Mouse (Mus musculus) urinary bladder, postnatal 4 days (tissue): ENCODE data around the gene Ttn.
"Not testable (repeated sequence)": the region's sequence is repeated elsewhere in the genome, so short reads cannot be mapped to it uniquely, and the experiment has no call there.

Source experiments
- DNase-seq, 2 experiments: peaks; one replicate each; pipeline ENCODE4 v3.0.0; 2021 to 2022; ENCODE audit warnings: low spot score in 2 of 2

Ttn gene

DNA sequence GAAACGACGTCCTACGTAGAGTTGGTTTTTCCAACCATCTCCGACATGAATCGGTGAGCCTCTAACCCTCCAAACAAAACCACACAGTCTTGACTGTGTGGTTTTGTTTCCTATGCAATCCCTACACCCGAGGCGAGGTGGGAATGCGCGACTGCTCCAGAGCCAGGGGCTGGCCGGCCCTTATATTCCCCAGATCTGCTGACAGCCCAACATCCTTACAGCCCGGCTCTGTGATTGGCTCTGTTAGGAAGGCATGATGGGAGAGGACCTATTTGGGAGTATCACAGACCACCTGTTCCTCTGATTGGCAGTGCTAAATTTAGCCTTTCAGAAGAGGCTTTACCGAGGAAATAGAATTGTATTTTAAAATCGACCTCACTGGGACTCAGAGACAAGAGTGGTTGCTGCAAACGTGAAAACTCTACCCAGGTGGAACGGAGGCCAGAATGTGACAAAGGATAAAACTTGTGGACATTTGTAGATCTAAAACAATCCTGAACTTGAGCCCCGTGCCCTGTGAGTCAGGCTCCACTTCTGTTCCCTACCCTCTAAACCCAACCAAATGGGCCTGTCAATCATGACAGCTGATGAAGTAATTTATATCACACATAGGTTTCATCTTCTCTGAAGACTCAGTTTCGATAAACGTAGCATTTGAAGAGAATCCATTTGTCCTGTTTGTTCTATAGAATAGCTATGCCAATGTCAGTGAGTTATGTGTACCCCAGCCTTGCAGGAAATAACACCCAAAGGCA is at the start of gene Ttn:
TSS of gene Ttn (minus strand) at position 157 of the 755 bp plus-strand sequence.
- no peak for DNase-seq

DNA sequence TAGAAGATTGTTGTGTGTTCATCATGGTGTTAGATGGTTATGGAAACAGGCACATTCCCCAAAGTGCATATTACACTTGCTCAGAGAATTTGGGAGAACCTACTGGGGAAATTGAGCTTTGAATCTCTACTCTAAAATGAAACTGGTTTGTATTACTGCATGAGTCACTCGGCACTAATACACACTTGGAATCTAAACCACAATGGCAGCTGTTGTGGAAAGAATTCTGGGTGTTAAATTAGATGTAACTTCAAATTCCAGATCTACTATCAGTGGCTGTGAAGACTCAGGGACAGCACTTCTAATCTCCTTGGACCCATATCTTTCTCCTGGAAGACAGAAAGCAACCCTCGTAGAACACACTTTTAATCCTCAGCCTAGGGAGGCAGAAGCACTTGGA is 38.3 kb upstream of the Ttn start:
- DNase-seq: no peak

DNA sequence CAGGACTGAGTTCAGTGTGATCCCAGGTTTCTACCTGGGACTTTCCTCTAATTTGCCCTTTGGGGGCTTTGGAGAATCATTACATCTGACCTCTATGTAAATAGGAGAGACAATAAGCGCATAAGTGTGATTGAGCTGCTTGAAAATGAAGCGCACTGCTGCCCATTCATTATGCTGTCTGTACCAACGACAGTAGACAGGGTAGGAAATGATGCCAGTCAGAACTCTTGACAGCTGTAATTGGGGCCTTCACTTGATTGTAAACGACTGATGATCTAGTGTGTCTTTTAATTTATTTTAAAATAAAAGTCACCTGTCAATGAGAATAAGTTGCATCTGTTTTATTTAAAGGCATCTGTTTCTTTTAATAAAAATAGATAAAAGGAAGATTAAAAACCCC is 35.4 kb upstream of the Ttn start:
- DNase-seq: no peak

DNA sequence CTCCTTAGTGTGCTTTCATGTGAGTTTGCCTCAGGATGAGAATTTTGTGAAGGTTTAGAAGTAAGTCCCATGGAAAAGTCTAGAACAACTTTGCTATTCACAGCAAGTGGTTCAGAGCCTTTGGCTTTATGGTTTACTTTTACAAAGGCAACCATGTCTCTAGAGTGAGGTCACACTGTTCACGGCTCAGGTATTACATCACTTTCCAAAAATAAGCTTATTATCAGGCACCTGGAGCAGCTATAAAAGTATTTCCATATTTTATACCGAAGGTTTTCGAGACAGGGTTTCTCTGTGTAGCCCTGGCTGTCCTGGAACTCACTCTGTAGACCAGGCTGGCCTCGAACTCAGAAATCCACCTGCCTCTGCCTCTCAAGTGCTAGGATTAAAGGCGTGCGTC is 31.1 kb upstream of the Ttn start:
- DNase-seq: not testable (repeated sequence)

DNA sequence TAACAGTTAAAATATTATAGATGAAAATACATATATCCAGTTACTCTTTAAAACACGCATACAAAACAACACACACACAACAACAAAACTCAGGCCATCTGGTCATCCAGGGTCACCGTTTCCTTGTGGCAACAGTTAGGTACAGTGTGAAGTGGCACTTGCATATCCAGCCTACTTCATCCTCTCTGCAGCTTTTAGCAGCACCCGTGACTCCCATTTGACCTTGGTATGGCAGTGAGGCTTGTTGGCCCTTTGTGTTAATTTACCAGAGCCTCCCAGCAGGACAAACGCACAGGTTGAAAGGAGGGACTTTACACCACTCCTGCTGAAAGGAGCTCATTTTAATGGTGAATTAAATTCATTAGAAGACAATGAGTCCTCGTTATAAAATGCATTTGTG is 29.6 kb upstream of the Ttn start:
- no peak for DNase-seq

DNA sequence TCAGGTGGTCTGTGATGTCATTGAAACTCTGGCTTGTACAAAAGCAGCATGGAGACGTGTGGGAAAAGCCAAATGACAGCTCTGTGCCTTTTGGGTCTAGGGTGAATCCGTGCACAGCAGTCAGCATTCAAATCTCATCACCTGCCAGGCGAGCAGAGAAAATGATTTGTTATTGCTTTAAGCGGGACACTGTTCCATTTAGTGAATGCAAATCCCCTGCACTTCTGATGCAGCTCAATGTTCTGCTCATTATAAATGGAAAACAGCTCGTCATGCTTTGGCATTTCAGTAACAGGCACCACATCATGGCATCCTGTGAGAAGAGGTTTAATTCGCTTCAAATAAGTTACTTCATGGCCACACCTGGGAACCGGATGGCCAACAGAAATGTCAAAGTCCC is 24.7 kb upstream of the Ttn start:
- no peak for DNase-seq

DNA sequence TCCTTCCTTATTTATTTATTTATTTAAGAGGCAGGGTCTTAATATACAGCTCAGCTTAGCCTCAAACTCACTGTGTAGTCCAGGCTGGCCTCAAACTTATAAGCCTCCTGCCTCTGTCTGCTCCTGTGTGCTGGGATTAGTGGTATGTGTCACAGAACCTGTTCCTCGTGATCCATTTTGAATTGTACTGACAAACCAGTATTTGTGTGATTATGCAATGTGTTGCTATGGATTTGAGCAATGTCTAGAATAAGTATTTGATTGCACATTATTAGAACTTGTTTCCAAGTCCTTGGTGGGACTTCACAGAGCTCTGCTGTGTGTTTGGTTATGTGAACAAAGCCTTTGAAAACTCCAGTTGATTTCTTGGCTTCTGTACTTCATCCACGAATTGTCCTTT is 20.8 kb upstream of the Ttn start:
- no peak for DNase-seq

DNA sequence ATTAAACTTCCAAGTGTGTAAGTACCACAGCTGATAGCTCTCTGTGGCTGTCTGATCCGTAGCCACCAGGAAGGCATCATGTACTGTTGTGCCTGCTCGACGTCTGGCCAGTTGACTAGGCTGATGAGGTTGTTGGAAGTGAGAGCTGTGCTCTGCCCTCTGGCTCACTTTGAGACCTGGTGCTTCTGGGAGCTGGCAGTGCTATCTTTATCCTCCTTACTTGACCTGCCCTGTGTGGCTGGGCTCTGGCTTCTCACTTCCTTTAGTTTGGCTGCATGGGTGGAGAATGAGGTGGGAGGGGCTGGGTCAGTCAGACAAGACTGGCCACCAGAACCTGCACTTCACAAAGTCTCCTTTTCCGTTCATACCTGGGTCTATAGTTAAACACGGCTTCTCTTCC is 16.0 kb upstream of the Ttn start:
- DNase-seq: no peak

DNA sequence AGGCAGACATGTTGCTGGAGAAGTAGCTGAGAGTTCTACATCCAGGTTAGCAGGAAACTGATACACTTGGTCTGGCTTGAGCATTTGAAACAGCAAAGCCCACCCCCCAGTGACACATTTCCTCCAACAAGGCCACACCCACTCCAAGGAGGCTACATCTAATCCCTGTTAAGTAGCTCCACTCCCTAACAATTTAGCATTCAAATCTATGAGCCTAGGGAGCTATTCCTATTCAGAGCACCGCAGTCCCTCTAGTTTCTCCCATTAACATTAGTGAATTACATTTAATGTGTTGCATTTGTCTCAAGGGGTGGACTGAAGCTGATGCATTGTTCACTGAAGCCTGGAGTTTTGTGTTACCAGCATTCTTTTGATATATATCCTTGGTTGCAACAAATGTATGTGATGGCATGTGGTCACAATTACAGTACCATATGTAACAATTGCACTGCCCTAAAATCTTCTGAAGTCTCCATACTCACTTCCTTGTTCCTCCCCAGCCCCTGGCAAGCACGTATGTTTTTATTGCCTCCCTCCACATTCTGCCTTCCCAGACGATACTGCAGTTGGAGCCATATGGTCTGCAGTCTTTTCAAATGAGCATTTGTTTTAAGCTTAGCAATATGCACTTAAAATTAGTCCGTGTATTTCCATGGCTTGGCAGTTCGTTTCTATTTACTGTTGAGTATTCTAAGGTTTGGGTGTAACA is 10.3 kb upstream of the Ttn start:
- DNase-seq: no peak

DNA sequence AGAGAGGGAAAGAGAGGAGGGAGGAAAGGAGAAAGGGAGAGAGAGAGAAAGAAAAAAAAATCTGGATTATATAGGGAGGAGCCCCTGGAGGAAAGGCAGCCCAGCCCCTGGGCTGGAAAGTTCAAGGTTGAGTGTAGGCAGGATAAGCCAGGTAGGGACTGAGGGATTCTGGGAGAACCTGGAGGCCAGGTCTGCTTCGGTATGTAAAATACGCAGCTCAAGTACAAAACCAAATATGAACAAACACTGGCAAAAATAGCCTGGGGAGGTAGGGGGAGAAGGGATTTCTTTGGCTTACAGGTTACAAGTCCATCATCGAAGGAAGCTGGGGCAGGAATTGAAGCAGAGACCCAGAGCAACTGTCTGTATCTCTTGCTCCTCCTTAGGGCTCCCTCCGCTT is 5.0 kb upstream of the Ttn start:
- DNase-seq: no peak

DNA sequence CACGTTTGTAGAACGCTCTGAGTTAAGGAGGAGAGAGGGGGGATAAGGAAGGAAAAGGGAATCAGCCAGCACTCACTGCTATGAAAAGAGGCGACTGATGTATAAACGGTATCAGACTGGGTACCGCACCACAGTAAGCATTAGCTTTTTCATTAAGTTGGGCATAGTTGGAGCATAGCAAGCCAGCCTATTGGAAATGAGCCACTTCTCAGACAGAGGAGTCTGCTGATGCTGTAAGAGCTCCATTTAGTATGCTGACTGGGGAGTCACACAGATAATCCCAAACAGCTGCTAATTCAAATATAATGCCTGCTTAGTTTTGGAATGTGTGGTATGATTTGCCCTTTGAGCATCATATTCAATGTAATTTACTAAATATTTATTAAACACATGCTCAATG is 2.0 kb upstream of the Ttn start:
- DNase-seq: no peak

DNA sequence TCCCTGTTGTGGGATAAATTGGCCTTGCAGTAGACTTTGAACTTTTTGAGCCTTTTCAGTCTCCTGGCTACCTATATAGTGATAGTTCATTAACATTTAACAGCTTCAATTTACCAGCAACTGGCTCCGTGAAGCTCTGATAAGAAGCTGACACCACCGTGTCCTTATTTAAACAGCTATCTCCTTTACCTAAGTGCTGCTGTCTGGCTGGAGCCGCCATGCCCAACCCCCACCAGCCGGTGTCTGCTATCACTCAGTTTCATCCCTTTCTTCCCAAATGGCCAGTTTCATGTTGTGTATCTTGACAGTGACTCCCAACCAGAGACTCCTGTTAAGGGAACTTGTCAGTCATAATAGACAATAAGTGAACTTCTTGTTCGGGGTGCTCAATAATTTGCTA is 1.3 kb upstream of the Ttn start:
- DNase-seq: no peak

DNA sequence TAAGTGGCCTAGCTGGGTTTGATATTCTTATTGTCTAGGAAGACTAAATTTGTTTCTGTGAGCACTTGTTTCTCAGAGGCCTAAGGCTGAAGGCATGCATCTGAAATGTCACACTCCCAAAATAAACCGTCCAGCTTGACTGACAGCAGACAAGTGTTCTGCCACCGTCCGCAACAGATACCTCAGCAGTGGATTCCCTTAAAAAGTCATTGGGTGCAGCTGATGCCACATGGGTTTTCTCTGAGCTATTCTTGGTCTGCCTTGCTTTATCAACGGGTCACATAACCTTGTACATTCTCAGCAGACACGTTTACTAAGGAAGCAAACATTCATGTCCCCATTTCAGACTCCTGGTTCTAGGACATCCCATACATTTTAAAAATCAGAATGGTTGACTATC is 630 bp downstream of the Ttn start:
- DNase-seq: no peak

DNA sequence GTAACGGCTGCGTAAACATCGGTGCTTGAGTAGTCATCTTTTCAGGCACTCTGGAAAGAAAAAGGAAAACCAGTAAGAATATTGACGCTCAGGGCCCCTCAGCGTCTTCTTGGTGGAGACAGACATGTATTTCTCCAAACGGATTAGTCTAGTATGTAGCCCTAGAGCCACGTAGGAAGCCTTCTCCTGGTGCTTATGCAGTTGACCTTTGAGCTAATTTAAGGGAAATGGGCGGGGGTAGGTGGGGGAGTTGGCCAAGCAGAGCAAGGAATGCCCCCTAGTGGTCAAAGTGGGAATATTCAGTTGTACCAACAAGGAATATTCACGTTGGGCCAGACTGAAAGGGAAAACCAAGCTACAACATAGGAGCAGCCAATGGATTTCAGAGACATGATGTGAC is 2.2 kb downstream of the Ttn start:
- DNase-seq: no peak

DNA sequence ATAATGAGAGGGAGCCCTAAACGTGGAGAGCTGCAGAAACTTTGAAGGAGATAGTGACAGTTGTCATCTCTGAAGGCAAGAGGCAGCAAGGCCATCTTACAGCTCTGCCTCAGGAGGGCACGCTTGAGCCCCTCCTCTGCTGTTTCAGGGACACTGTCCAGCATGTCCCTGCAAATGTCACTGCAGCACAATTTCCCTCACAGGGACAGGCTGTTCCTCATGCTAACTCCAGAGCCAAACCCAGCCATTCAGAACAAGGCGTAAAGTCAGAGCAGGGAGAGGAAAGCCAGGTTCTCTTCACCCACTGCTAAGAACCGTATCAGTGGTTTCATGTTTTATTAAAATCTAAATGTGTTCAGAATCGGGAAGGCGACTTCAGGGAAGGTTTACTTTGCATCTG is 4.7 kb downstream of the Ttn start:
- no peak for DNase-seq

DNA sequence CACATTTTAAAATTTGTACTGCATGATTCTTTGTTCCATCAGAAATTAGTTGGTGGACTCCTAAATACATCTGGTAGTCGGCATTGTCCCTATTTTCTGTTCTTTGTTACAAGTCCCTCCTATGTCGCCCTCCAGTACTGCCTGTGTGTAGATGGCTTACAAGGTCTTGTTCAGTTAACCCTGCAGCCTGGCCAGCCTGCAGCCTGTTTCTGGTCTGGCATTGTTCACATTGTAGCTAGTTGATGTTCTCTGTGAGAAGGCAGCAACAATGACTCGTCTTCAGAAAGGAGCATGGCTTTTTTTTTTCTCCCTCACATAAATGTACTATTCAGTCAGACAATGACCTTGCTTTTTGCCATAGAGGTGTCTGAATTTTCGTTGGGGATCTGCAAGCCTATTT is 10.3 kb downstream of the Ttn start:
- DNase-seq: no peak

DNA sequence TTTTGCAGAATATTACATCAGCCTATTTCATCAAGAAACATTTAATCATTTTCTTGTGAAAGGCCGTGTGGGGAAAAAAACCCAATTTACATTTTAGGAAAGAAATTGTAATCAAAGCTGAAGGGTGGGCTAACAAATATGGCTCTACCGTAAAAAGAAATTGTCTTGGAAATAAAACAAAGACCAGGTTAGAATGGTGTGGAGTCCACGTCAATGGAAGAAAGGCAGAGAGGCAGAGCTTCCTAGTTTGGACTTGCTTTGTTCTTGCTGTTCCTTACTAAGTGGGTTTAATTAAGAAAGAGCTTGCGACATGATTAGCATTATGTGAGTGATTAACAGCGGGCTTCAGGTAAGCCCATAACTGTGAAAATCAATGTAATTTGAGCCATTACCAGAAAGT is 11.3 kb downstream of the Ttn start:
- DNase-seq: no peak

DNA sequence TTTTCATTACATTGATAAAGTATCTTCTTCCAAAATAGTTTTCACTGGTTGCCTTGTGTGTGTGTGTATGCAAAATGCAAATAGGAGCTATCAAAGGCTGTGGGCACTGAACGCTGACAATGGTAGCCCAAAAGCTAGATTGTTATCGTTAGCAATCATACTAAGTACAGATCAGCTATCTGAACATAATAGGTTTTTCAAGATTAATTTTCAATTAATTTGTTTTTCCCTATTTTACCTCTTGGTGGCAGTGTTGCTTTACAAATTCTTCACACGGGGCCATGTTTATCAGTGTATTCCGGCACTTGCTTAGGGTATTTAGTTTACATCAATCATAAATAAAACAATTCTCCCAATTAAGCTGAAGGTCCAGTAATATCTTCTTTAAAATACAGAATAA is 11.7 kb downstream of the Ttn start:
- DNase-seq: no peak

DNA sequence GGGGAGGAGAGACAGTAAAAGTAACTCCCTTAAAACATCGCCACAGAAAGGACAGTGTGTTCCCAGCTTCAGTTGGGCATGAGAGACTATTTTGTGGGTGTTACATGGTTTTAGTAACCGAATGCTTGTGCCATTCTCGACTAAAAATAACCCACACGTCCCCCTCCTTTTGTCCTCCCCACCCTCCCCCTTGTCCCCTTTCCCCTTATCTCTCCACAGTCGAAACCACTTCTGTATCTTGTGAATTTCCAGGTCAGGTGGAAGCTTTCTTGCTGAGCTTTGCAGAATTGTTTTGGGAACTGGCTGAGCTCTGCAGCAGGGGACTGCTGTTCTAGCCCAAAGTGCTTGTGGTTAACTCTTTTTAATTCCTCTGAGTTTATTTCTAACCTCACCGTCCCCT is 12.1 kb downstream of the Ttn start:
- DNase-seq: no peak

DNA sequence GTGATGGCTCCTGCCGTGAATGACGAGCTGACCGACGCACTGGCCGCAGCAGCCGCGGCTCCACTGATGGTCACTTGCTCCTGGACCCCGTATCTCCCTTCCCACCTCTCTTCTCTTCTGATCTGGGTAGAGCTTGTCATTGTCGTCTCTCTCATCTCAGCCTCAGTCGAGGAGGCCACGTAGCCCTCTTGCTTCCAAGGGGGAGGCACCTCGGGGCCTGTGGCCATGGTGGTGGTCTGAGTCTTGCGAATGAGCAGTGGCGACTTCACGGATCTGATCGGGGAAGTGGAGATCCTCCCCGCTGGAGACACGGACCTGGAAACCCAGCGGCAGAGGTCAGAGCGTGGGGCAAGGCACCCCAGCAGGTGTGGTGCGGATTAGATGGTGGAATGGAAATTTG is 12.7 kb downstream of the Ttn start:
- DNase-seq: no peak

DNA sequence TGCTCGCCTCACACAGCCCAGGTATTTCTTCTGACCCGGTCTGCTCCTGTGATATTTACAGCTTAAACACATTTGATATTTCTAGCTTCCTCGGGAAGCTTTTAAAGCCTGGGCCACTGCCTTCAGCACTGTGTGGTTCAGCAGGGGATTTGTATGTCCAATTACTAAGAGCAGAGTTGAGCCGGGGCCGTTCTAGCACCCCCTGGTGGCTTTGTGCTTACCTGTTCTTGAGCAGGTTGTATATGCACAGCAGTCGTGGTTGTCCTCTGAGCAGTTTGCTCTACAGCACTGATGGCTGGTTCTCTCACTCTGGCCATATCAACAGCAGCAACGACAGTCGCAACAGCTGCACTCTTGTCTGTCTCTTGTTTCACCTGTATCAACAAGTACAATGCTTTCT is 13.4 kb downstream of the Ttn start:
- peak; percentile 49 to 76 for DNase-seq

DNA sequence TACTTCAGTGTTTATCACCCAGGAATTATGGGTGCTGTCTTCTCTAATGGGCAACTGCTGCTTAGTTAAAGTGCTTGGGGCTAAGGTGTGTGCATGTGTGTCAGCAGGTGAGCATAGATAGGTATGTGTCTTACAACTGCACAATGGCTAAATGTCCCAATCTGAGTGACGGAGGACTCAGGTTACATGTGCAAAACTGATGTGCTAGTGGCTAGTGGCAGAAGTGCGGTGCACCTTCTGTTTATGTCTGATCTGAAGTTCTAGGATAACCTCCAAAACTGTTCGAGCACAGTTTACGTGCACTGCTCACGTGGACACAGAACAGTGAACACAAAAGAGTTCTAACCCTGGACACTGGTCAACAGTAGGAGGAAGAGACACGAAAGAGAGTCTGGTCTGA is 15.8 kb downstream of the Ttn start:
- no peak for DNase-seq

DNA sequence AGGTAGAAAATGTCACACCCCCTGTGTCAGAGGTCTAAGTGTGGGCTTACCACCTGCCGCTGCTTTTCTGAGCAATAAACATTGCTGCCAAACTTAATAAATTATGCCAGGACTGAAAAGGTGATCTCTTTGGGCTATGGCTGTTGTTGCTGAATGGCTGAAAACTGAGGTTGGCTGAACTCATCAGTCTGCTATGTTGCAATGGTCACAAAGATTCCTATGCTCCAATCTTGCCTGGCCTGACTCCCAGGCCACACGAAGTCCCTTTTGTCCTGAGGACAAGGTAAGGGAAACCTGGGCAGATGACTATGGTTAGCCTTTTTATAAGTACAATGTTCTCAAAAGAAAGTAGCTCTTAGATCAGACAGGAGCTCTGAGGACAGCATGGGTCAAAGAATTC is 16.3 kb downstream of the Ttn start:
- DNase-seq: no peak

DNA sequence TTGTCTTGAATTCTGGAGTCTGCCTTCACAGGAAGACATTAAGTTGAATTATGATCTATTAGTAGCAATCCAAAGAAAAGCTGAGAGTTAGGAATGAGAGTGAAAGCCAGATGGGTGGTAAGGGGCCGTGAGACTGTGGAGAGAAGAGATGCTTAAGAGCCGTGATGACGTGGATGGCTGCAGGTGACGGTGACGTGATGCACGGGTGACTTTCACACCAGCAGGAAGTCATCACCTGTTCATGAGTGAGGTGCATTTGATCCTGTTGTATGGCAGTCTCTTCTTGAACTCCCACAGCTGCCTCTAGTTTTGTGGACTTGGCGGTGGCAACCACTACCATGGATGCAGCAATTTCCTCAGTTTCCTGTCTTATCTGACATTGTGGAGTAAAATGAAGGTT is 16.8 kb downstream of the Ttn start:
- DNase-seq: no peak
